Mouse (Mus musculus) liver, postnatal 0 days (tissue): ENCODE results near the gene Gm21992.

Source experiments
- CTCF ChIP-seq: sonication (generic); IDR thresholded peaks from 2 replicates; pipeline ENCODE4 v1.5.1; 2016; ENCODE audit warnings: antibody characterized with exemption, low read depth
- EP300 ChIP-seq: IDR thresholded peaks from 2 replicates; pipeline ENCODE4 v1.6.1; 2016; ENCODE audit warnings: antibody characterized with exemption, low read depth, mild to moderate bottlenecking

- TF ChIP-seq CTCF = no peak
- TF ChIP-seq EP300 = no peak
These were observed 8.1 kb downstream of the Gm21992 start for GRCm38 (mm10) chr19:4803283-4803682.
